Mouse (Mus musculus) left cerebral cortex, adult 11 months (tissue): ENCODE results near the gene Prkce.

Experiments
- DNase-seq: peaks from one replicate; pipeline ENCODE4 v3.0.0; 2022; ENCODE audit warnings: low spot score

Prkce gene

DNA sequence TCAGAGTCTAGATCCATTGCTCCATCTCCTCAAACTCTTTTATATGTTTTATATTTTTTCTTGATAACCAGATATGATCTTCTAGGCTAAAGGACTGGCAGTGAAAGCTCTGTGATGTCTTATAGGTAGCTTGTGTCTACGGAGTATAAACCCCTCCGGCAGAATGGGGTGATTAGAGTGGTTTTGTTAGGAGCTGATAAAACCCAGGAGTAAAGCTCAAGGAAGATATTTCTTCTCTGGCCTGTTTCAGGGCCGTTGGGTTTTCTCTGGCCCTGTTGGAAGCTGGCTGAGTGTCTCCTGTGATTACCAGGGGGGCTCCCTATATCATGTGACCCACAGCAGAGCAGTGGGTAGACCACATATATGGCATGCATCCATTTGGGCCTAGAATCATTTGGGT lies 319.9 kb downstream of the Prkce start:
- DNase-seq: no peak

- no peak for DNase-seq
These were observed 322.2 kb downstream of the Prkce start for GRCm38 (mm10) chr17:86489827-86490226.

DNA sequence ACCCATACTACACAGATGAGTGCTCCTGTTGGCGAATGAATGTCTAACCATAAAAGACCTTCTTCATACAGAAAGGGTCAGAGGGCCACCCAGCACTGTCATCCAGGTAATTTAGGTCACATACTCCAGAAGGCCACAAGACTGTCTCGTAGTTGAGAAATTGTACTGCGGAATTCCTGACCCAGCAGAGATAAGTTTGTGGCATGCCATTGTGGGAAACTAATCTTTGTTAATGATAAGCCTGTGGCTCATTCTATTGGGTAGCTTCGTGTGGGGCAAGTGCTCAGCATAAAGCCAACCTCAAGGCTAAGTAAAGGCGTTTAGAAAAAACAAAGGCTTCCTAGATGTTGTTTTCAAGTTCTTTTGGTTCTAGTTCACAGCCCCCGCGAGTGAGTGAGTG lies 324.8 kb downstream of the Prkce start:
- DNase-seq: no peak

GRCm38 (mm10) chr17:86493891-86494420 lies 326.4 kb downstream of the Prkce start:
- DNase-seq: no peak

GRCm38 (mm10) chr17:86494494-86494893 lies 326.9 kb downstream of the Prkce start:
- no peak for DNase-seq

GRCm38 (mm10) chr17:86494895-86495294 lies 327.3 kb downstream of the Prkce start:
- no peak for DNase-seq

- no peak for DNase-seq
These were observed 328.7 kb downstream of the Prkce start for GRCm38 (mm10) chr17:86496123-86496771.

DNA sequence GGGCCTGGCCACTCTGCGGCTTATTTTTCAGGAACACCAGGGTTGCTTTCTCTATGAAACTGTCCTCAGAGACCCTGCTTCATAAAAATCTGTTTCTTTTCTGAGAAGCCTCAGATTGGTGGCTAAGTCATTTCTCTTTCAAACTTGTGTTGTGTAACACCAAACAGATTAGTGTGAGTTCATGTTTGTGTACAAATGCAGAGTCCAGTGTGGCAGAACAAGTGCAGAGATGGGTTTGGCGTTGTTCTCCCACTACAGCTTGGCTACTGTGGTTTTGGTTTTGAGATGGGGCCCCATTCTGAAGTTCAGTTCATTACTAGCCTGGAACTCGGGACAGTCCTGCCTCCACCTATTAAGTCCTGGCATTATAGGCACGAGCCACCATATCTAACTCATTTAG lies 329.7 kb downstream of the Prkce start:
- no peak for DNase-seq

DNA sequence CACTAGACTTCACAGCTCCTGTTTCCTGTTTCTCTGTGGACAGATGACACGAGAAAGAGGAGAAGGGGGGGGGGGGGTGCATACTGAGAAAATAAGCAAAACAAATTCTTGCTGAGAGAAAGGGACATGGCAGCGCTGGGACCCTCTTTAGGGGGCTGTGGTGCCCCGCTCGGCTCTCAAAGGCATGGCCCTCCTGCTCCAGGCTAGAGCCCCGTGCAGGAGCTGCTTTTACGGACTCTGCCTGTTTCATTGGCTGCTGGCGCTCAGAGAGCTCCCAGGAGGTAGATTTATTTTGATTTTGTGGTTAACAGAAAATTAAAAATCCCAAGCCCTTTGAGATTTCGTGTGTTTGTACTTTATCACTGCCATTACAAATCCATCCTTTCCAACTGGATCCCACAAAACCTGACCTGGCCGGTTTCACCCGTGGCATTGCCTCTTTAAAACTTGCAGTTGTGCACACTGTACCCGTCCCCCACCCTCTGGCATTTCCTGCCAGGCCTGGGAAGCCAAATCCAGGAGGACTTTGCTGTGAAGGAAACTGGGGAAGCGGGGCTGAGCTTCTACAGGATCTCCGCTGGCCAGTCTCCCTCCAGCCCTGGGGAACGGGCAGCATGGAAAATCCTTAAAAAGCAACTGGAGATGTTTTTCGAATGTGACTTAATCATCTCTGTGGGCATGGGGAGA lies 331.9 kb downstream of the Prkce start:
- no peak for DNase-seq

- DNase-seq: no peak
These were observed 333.8 kb downstream of the Prkce start for GRCm38 (mm10) chr17:86501393-86501792.

- DNase-seq: no peak
These were observed 335.8 kb downstream of the Prkce start for GRCm38 (mm10) chr17:86503208-86503897.

DNA sequence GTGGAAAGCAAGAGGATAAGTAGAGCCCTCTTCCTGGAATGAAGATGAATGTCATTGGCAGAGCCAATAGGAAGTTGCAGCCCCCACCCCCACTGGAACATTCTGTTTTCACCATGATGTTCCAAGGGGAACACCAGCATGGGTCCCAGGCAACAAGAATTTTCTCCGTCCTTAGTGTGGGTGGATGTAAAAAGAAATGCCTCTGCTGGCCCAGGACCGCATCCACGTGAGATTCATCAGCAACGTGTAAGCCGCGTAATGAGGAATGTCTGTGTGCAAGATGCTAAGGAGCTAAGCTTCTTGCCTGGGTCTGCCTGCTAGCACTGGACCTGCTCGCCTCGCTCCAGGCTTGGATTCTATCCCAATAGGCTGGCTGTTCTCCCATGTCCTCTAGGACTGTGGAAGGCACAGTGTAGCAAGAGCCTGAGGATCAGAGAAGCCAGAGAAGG lies 337.6 kb downstream of the Prkce start, which contains the start of gene Gm10309:
TSS of gene Gm10309 (minus strand) at position 50 of the 449 bp plus-strand sequence.
- DNase-seq: no peak

- DNase-seq: no peak
These were observed 339.3 kb downstream of the Prkce start for GRCm38 (mm10) chr17:86506881-86507280.

- DNase-seq: no peak
These were observed 340.0 kb downstream of the Prkce start for GRCm38 (mm10) chr17:86507342-86508211.

DNA sequence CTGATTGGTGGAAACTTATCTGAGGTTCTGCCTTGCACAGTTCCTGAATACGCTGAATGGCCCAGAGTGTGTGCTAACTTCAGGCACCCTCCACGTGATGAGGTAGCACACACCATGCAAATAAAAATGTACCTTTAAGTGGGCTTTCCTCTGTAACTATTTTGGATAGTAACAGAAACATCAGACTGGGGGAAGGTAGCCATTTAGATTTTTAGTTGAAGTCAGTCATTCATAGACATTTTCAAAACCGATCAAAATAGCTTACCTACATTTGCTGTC lies 340.6 kb downstream of the Prkce start:
- no peak for DNase-seq

GRCm38 (mm10) chr17:86509871-86510270 lies 342.3 kb downstream of the Prkce start:
- DNase-seq: no peak

- no peak for DNase-seq
These were observed 347.5 kb downstream of the Prkce start for GRCm38 (mm10) chr17:86514974-86515620.

DNA sequence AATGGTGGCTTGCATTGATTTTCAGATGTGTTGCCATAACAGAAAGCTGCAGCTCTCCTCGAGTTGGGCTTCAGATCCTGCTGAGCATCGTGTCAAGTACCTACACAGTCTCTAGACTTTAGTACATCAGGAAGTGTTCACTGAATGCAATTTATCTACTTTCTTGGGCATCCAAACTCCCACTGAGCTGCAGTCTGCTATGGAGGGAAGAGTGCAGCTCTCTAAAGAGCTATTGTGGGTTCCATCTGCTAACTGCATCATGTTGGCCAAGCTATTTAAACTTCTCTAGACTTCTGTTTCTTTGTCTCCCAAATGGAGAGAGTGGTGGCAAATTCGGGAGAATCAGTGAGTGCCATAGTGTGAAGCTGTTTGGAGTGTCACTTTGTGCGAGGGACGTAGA lies 349.0 kb downstream of the Prkce start:
- no peak for DNase-seq

GRCm38 (mm10) chr17:86518604-86519003 lies 351.0 kb downstream of the Prkce start:
- no peak for DNase-seq

DNA sequence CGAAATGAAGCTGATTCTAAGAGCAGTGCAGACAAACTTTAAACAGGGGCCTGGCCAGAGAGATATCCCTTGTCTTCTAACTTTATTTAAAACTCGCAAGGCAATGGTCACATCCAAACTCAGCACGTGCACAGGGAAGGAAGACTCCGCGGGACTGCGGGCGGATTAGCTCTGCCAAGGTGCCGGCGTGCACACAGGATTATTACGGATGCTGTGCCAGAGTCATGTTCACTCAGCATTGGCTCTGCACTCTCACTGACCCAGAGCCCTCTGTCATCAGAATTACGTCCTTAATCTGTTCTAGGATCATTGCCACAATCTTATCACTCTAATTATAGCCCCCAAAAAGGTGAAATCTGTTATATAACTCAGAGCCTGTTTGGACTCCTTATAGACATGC lies 353.7 kb downstream of the Prkce start:
- DNase-seq: no peak

- DNase-seq: no peak
These were observed 355.1 kb downstream of the Prkce start for GRCm38 (mm10) chr17:86522649-86523048.

DNA sequence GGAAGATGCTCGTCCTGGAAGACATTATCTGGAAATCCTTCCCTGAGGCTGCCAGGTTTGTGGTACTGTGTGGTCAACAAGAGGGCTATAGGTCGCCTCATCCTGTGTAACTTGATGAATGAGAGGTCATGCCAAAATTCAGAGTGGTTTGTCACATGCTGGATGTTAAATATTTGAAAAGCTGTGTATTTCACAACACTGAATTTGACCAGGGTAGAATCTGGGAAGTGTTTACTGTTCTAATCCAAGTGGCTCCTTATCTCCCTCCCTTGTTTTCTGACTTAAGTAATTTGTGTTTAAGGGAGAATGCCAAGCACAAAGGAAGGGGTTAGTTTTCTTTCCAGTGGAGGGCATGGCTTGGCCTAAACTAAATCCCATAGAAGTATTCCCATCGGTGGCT lies 355.8 kb downstream of the Prkce start:
- DNase-seq: no peak
